Mouse (Mus musculus) stomach, embryonic 16.5 days (tissue): Measurements from ENCODE around the gene Tph1. TPM values are rescaled to one million over a fixed set of nuclear protein-coding genes. Genes with fewer than 3 reads are reported as not detected.
"Not testable (repeated sequence)": the region's sequence is repeated elsewhere in the genome, so short reads cannot be mapped to it uniquely, and the experiment has no call there.

Experiments used
- ATAC-seq: fragments of 200-750 bp; cut with Nextera tagmentation; 2 replicates; pipeline ENCODE4 v1.8.0; 2017; ENCODE audit warnings: moderate number of reproducible peaks, moderate TSS enrichment; ENCODE audit not compliant: insufficient read depth, low FRiP score
- H3K27ac ChIP-seq: fragments of 300-500 bp; sonication (generic); 2 replicates; pipeline ENCODE4 v1.5.1; 2014; ENCODE audit warnings: low read length
- H3K27me3 ChIP-seq: fragments of 300-500 bp; sonication (generic); 2 replicates; pipeline ENCODE4 v1.6.1; 2014; ENCODE audit warnings: low read length, control low read depth, mixed read lengths; ENCODE audit not compliant: control insufficient read depth, insufficient read depth
- H3K36me3 ChIP-seq: fragments of 300-500 bp; sonication (generic); 2 replicates; pipeline ENCODE4 v1.6.1; 2014; ENCODE audit warnings: low read length; ENCODE audit not compliant: control insufficient read depth, insufficient read depth
- H3K4me1 ChIP-seq: fragments of 300-500 bp; sonication (generic); 2 replicates; pipeline ENCODE4 v1.6.1; 2014; ENCODE audit warnings: low read length, control low read depth, mixed read lengths; ENCODE audit not compliant: control insufficient read depth, insufficient read depth
- H3K4me2 ChIP-seq: fragments of 300-500 bp; sonication (generic); 2 replicates; pipeline ENCODE4 v1.6.1; 2014; ENCODE audit warnings: low read depth, low read length, mixed read lengths
- H3K4me3 ChIP-seq: fragments of 300-500 bp; sonication (generic); replicated peaks from 2 replicates; pipeline ENCODE4 v1.5.1; 2014; ENCODE audit warnings: mild to moderate bottlenecking, low read length
- H3K9ac ChIP-seq: fragments of 300-500 bp; sonication (generic); 2 replicates; pipeline ENCODE4 v1.6.1; 2014; ENCODE audit warnings: low read length
- H3K9me3 ChIP-seq: fragments of 300-500 bp; sonication (generic); replicated peaks from 2 replicates; pipeline ENCODE4 v1.6.1; 2016; ENCODE audit warnings: low read length, control low read depth; ENCODE audit not compliant: control insufficient read depth
- WGBS: fragments of 180-500 bp; shearing (Covaris S2); extraction: QIAGEN DNeasy Blood & Tissue Kit; methylation state at CpG from one replicate; pipeline ENCODE4 v1.1.7; 2014; 5-methylcytosine and 5-hydroxymethylcytosine counted together
- polyA plus RNA-seq: library from polyadenylated mRNA; unstranded; fragments of >200 nt; fragmentation: Nextera tagmentation; extraction: Ambion mirVana; gene quantifications from 2 replicates; pipeline ENCODE4 v1.2.1, GENCODE M21; 2015

The Tph1 gene
- polyA plus RNA-seq, 1 experiment from 2014 or later, result 1.0 TPM

GRCm38 (mm10) chr7:46700521-46701025, 28.2 kb upstream of the Tph1 start:
- Histone ChIP-seq H3K36me3 (peaks cover 20% of the 10 kb centered on the region), H3K4me2 (no peak overlapping the region), H3K9me3 (no peaks in the 10 kb centered on the region), H3K4me3 (no peak overlapping the region), H3K27me3 (no peaks in the 10 kb centered on the region), H3K27ac (no peak overlapping the region), H3K9ac (no peak overlapping the region), H3K4me1 (no peaks in the 10 kb centered on the region)
- WGBS, result 91% methylated on average over 6 of the region's 6 CpGs
- no peak for ATAC-seq

GRCm38 (mm10) chr7:46696754-46697153, 24.4 kb upstream of the Tph1 start:
- Histone ChIP-seq H3K4me1 (no peaks in the 10 kb centered on the region), H3K9me3 (no peaks in the 10 kb centered on the region), H3K9ac (no peak overlapping the region), H3K4me3 (no peak overlapping the region), H3K4me2 (no peak overlapping the region), H3K27ac (no peak overlapping the region), H3K36me3 (peaks cover 17% of the 10 kb centered on the region; the same call in 1 of the 2 replicates), H3K27me3 (no peaks in the 10 kb centered on the region)
- WGBS, result 82% methylated on average over 1 of the region's 1 CpGs
- ATAC-seq, result no peak

GRCm38 (mm10) chr7:46686827-46687226, 14.5 kb upstream of the Tph1 start:
- 91% methylated on average over 5 of the region's 5 CpGs for WGBS
- Histone ChIP-seq H3K27me3 (no peaks in the 10 kb centered on the region), H3K9me3 (no peaks in the 10 kb centered on the region), H3K9ac (no peak overlapping the region), H3K4me3 (no peak overlapping the region), H3K36me3 (peaks cover 4% of the 10 kb centered on the region; the same call in 1 of the 2 replicates), H3K4me1 (no peaks in the 10 kb centered on the region), H3K4me2 (no peak overlapping the region), H3K27ac (no peak overlapping the region)
- ATAC-seq, result no peak

GRCm38 (mm10) chr7:46680732-46681131, 8.4 kb upstream of the Tph1 start:
- no peak overlapping the region for H3K9ac ChIP-seq
- H3K27ac ChIP-seq, result no peak overlapping the region
- H3K4me3 ChIP-seq, result no peak overlapping the region
- no peak for ATAC-seq
- H3K4me1 ChIP-seq, result 0 out of 2 replicates have a peak, but pooled peaks cover 5% of the 10 kb centered on the region
- H3K9me3 ChIP-seq, result no peaks in the 10 kb centered on the region
- H3K4me2 ChIP-seq, result no peak overlapping the region
- H3K36me3 ChIP-seq, result no peaks in the 10 kb centered on the region
- no peaks in the 10 kb centered on the region for H3K27me3 ChIP-seq

- H3K9me3 ChIP-seq, ATAC-seq, H3K27me3 ChIP-seq, H3K27ac ChIP-seq, H3K4me2 ChIP-seq, H3K9ac ChIP-seq, H3K4me1 ChIP-seq, H3K4me3 ChIP-seq, H3K36me3 ChIP-seq: not testable (repeated sequence)
- WGBS, result 77% methylated on average over 7 of the region's 7 CpGs
Measured at GRCm38 (mm10) chr7:46679044-46679443, 6.7 kb upstream of the Tph1 start.

- H3K36me3 ChIP-seq, result no peaks in the 10 kb centered on the region
- H3K4me2 ChIP-seq, result no peak overlapping the region
- no peak overlapping the region for H3K27ac ChIP-seq
- WGBS, result 70% methylated on average over 3 of the region's 3 CpGs
- H3K4me1 ChIP-seq, result 0 out of 2 replicates have a peak, but pooled peaks cover 5% of the 10 kb centered on the region
- no peak overlapping the region for H3K4me3 ChIP-seq
- no peak for ATAC-seq
- H3K9ac ChIP-seq, result no peak overlapping the region
- no peaks in the 10 kb centered on the region for H3K9me3 ChIP-seq
- H3K27me3 ChIP-seq, result no peaks in the 10 kb centered on the region
Measured at GRCm38 (mm10) chr7:46678417-46678816, 6.1 kb upstream of the Tph1 start.

GRCm38 (mm10) chr7:46676808-46677360, 4.5 kb upstream of the Tph1 start:
- no peak overlapping the region for H3K9ac ChIP-seq
- H3K4me1 ChIP-seq, result 0 out of 2 replicates have a peak, but pooled peaks cover 5% of the 10 kb centered on the region
- H3K36me3 ChIP-seq, result no peaks in the 10 kb centered on the region
- no peak overlapping the region for H3K27ac ChIP-seq
- ATAC-seq, result no peak
- no peaks in the 10 kb centered on the region for H3K9me3 ChIP-seq
- no peak overlapping the region for H3K4me2 ChIP-seq
- 48% methylated on average over 5 of the region's 5 CpGs for WGBS
- H3K27me3 ChIP-seq, result no peaks in the 10 kb centered on the region
- H3K4me3 ChIP-seq, result no peak overlapping the region

- H3K36me3 ChIP-seq, result no peaks in the 10 kb centered on the region
- no peak overlapping the region for H3K4me3 ChIP-seq
- H3K9ac ChIP-seq, result no peak overlapping the region
- no peak overlapping the region for H3K27ac ChIP-seq
- no peak for ATAC-seq
- 0 out of 2 replicates have a peak, but pooled peaks cover 5% of the 10 kb centered on the region for H3K4me1 ChIP-seq
- no peaks in the 10 kb centered on the region for H3K27me3 ChIP-seq
- 77% methylated on average over 8 of the region's 8 CpGs for WGBS
- no peak overlapping the region for H3K4me2 ChIP-seq
- H3K9me3 ChIP-seq, result no peaks in the 10 kb centered on the region
Measured at GRCm38 (mm10) chr7:46675886-46676285, 3.5 kb upstream of the Tph1 start.

GRCm38 (mm10) chr7:46675061-46675460, 2.7 kb upstream of the Tph1 start:
- 0 out of 2 replicates have a peak, but pooled peaks cover 5% of the 10 kb centered on the region for H3K4me1 ChIP-seq
- WGBS, result 89% methylated on average over 7 of the region's 7 CpGs
- H3K36me3 ChIP-seq, result no peaks in the 10 kb centered on the region
- no peak overlapping the region for H3K4me3 ChIP-seq
- H3K9ac ChIP-seq, result no peak overlapping the region
- no peak overlapping the region for H3K4me2 ChIP-seq
- no peak overlapping the region for H3K27ac ChIP-seq
- H3K9me3 ChIP-seq, result no peaks in the 10 kb centered on the region
- no peaks in the 10 kb centered on the region for H3K27me3 ChIP-seq
- ATAC-seq, result no peak
